8 mouse cellular contexts compared by ENCODE assay signal in the genomic region with DNA sequence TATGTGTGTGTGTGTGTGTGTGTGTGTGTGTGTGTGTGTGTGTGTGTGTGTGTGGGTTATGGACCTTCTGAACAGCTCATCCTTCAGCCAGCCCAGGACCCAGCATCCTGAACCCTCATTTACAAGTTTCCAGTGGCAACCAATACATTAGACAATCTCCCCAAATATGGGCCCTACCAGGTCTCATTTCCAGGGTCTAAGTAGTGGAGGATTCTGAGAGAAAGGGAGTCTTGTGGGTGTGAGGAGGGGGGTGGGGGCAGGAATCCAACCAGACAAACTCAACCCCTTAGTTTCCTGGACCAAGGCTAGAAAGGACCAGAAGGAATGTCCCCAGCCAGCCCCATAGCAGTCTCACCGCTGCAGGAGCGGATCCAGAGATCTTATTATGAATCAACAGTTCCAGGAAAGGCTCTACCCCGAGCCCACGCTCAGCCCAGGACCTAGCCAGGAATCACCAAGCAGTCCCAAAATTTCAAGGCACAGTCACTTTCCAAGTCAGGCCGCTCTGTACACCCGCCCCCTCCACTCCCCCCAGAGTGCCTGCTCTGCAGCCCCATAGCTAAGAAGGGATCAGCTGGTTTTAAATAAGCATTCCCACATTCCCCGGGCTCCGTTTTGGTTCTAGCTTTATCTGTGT. TPM values are rescaled to one million over a fixed set of nuclear protein-coding genes. Genes with fewer than 3 reads are reported as not detected.
DNase-seq lines count a peak whose midpoint lies in the region; ATAC-seq lines count a peak whose summit lies in the region.

No protein-coding gene starts in this region.

- peak; percentile 21; the same call in 1 of the 2 replicates for ATAC-seq in frontal cortex, adult (ENCODE audit: low TSS enrichment)
- no peak; the same call in 1 of the 2 replicates for ATAC-seq in limb, embryonic 11.5 days (ENCODE audit: insufficient number of reproducible peaks, low FRiP score, low TSS enrichment, low read depth)
- ATAC-seq in stomach, embryonic 15.5 days (ENCODE audit: insufficient read depth, low FRiP score, low read depth): peak; percentile 13; the same call in 1 of the 2 replicates
- ATAC-seq in cerebellum, adult (ENCODE audit: insufficient number of reproducible peaks, low FRiP score, low TSS enrichment): no peak

- peak overlapping the region; percentile 91 for H3K27ac ChIP-seq in limb, embryonic 11.5 days (replicated peaks; ENCODE audit: low read depth, low read length)
- peak overlapping the region; percentile 99 for H3K27ac ChIP-seq in stomach, embryonic 15.5 days

- no peaks in the 10 kb centered on the region for H3K9me3 ChIP-seq in limb, embryonic 11.5 days (ENCODE audit: control insufficient read depth, low read length)
- no peaks in the 10 kb centered on the region for H3K9me3 ChIP-seq in stomach, embryonic 15.5 days

- no peak overlapping the region for H3K9ac ChIP-seq in limb, embryonic 11.5 days (ENCODE audit: low read length)
- no peak overlapping the region for H3K9ac ChIP-seq in stomach, embryonic 15.5 days

- peaks cover 4% of the 10 kb centered on the region; the same call in 1 of the 2 replicates for H3K27me3 ChIP-seq in limb, embryonic 11.5 days (ENCODE audit: control insufficient read depth, insufficient read depth, low read length)
- no peaks in the 10 kb centered on the region for H3K27me3 ChIP-seq in stomach, embryonic 15.5 days (replicated peaks)

- no peaks in the 10 kb centered on the region for H3K36me3 ChIP-seq in limb, embryonic 11.5 days (ENCODE audit: control insufficient read depth, insufficient read depth, low read length)
- no peaks in the 10 kb centered on the region for H3K36me3 ChIP-seq in stomach, embryonic 15.5 days

- H3K4me1 ChIP-seq in limb, embryonic 11.5 days (ENCODE audit: control insufficient read depth, insufficient read depth, low read length): peaks cover 46% of the 10 kb centered on the region
- H3K4me1 ChIP-seq in stomach, embryonic 15.5 days: peaks cover 62% of the 10 kb centered on the region

- H3K4me2 ChIP-seq in limb, embryonic 11.5 days (ENCODE audit: low read depth, severe bottlenecking): no peak overlapping the region
- H3K4me2 ChIP-seq in stomach, embryonic 15.5 days: peak overlapping the region; percentile 33

- WGBS in limb, embryonic 11.5 days: 69% methylated on average over 8 of the region's 8 CpGs
- WGBS in stomach, embryonic 15.5 days: 28% methylated on average over 8 of the region's 8 CpGs

- DNase-seq in frontal cortex, postnatal 14 days (ENCODE audit: low spot score in 2 of 2): no peak
- peak; percentile 30 for DNase-seq in urinary bladder, postnatal 14 days (ENCODE audit: low spot score)
- no peak for DNase-seq in urinary bladder, postnatal 10 days (ENCODE audit: low spot score)
- DNase-seq in limb, embryonic 11.5 days (ENCODE audit: low spot score): no peak
- no peak for DNase-seq in layer of hippocampus, adult 9-11 months

- H3K4me3 ChIP-seq in limb, embryonic 11.5 days (ENCODE audit: low read depth, low read length): no peak overlapping the region
- no peak overlapping the region for H3K4me3 ChIP-seq in stomach, embryonic 15.5 days (replicated peaks)

RNA-seq across cellular contexts. Expression of gene Atp23, which starts 30.1 kb away (rescaled TPM):
- polyA plus RNA-seq in limb, embryonic 11.5 days (2014; fragmentation: Nextera tagmentation; extraction: Ambion mirVana): 20.8 and 21.9 TPM in 2 replicates
- 17.9 and 18.2 TPM in 2 replicates for polyA plus RNA-seq in stomach, embryonic 15.5 days (2015; fragmentation: Nextera tagmentation; extraction: Ambion mirVana)

RNA-seq across cellular contexts. Expression of gene Ctdsp2, which starts 47.3 kb away (rescaled TPM):
- polyA plus RNA-seq in limb, embryonic 11.5 days (2014; fragmentation: Nextera tagmentation; extraction: Ambion mirVana): 77.3 and 84.9 TPM in 2 replicates
- polyA plus RNA-seq in stomach, embryonic 15.5 days (2015; fragmentation: Nextera tagmentation; extraction: Ambion mirVana): 57.0 and 63.2 TPM in 2 replicates

Comparison
In these comparisons a context has a peak if more than half of its experiments do, and no peak if none do; other contexts are left out.
1. ATAC-seq: peak in frontal cortex, adult (single experiment) and stomach, embryonic 15.5 days (single experiment); none in limb, embryonic 11.5 days (single experiment) and cerebellum, adult (single experiment).